Mouse (Mus musculus) neural tube, embryonic 12.5 days (tissue): Measurements from ENCODE around the gene Sema4c. TPM values are rescaled to one million over a fixed set of nuclear protein-coding genes. Genes with fewer than 3 reads are reported as not detected.
A peak's percentile ranks its signal among the peaks of the same experiment; 100 is the strongest.

ENCODE experiments used
- ATAC-seq: fragments of 200-750 bp; cut with Nextera tagmentation; 2 replicates; pipeline ENCODE4 v1.8.0; 2017; ENCODE audit warnings: low read depth, mild to moderate bottlenecking, moderate TSS enrichment, moderate library complexity; ENCODE audit not compliant: low FRiP score
- H3K27ac ChIP-seq: fragments of 300-500 bp; sonication (generic); 2 replicates; pipeline ENCODE4 v1.5.1; 2016
- H3K27me3 ChIP-seq: fragments of 300-500 bp; sonication (generic); replicated peaks from 2 replicates; pipeline ENCODE4 v1.6.1; 2016; ENCODE audit warnings: mild to moderate bottlenecking
- H3K36me3 ChIP-seq: fragments of 300-500 bp; sonication (generic); 2 replicates; pipeline ENCODE4 v1.6.1; 2016; ENCODE audit warnings: mild to moderate bottlenecking
- H3K4me1 ChIP-seq: fragments of 300-500 bp; sonication (generic); 2 replicates; pipeline ENCODE4 v1.6.1; 2016
- H3K4me2 ChIP-seq: fragments of 300-500 bp; sonication (generic); replicated peaks from 2 replicates; pipeline ENCODE4 v1.6.1; 2016; ENCODE audit warnings: mild to moderate bottlenecking
- H3K4me3 ChIP-seq: fragments of 300-500 bp; sonication (generic); 2 replicates; pipeline ENCODE4 v1.5.1; 2016
- H3K9ac ChIP-seq: fragments of 300-500 bp; sonication (generic); 2 replicates; pipeline ENCODE4 v1.6.1; 2016; ENCODE audit warnings: mild to moderate bottlenecking
- H3K9me3 ChIP-seq: fragments of 300-500 bp; sonication (generic); 2 replicates; pipeline ENCODE4 v1.6.1; 2016; ENCODE audit warnings: mild to moderate bottlenecking
- WGBS: fragments of 180-500 bp; shearing (Covaris S2); methylation state at CpG from one replicate; pipeline ENCODE4 v1.1.7; 2016; 5-methylcytosine and 5-hydroxymethylcytosine counted together
- polyA plus RNA-seq: library from polyadenylated mRNA; unstranded; fragments of >200 nt; fragmentation: Nextera tagmentation; extraction: Ambion mirVana; gene quantifications from 2 replicates; pipeline ENCODE4 v1.2.1, GENCODE M21; 2016

Sema4c gene
- polyA plus RNA-seq, 1 experiment from 2014 or later: 35.4 TPM

DNA sequence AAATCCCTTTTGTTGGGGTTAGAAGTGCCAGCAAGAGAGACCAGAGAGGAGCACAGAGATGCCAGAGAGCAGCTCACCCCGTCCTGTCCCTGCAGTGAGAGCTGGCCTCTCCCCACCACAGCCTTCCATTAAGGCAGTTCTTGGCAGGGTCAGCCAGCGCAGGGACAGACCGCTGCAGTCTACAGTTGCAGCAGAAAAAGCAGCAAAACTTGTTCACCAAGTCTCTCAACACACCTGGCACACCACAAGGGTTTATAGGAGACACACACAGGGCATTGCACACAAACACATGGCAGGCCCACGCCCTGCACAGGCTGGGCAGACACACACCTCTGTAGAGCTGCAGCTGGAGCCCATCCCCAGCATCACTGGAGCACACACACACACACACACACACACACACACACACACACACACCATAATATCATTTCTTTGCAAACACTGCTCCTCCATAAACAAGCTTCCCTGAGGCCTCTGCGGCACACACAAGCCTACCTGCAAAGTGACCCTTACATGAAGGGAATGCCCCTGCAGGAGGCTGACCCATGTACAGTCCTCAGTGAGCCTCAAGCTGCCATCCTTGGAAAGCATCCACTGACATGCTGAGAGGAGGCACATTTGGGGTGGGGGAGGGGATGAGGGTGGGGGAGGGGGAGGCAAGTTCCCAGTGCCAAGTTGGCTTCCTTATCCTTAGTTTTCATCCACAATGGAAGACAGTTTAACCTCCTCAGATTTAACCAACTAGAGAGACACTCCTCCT, 16.2 kb upstream of the Sema4c start:
- no peak for ATAC-seq
- no peaks in the 10 kb centered on the region; the same call in 1 of the 2 replicates for H3K27me3 ChIP-seq
- no peak overlapping the region for H3K4me3 ChIP-seq
- peaks cover 9% of the 10 kb centered on the region; the same call in 1 of the 2 replicates for H3K4me1 ChIP-seq
- H3K36me3 ChIP-seq: no peaks in the 10 kb centered on the region
- no peak overlapping the region for H3K27ac ChIP-seq
- H3K9me3 ChIP-seq: no peaks in the 10 kb centered on the region
- no peak overlapping the region for H3K9ac ChIP-seq
- no peak overlapping the region for H3K4me2 ChIP-seq
- 84% methylated on average over 5 of the region's 5 CpGs for WGBS

DNA sequence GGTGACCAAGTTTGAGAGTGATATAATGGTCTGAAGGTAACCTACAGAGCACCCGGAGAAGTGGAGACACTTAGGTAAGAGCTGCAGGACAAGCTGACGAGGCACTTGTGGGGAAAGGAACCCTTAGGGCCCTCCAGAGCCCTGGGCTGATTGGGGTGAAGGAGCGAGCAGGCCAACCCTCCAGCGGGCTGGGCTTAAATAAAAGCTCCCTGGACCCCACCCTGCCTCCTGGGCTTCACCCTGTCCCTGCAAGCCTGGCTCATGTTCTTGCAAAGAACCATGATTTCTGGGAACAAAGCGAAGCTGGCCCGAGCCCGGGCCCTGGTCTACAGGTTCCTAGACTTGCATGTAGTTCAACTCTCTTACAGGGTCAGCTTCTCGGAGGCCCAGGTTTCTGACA, 15.4 kb upstream of the Sema4c start:
- Histone ChIP-seq H3K9ac (no peak overlapping the region), H3K9me3 (no peaks in the 10 kb centered on the region), H3K4me3 (no peak overlapping the region), H3K27ac (no peak overlapping the region), H3K36me3 (no peaks in the 10 kb centered on the region), H3K4me2 (no peak overlapping the region), H3K4me1 (peaks cover 9% of the 10 kb centered on the region; the same call in 1 of the 2 replicates), H3K27me3 (no peaks in the 10 kb centered on the region; the same call in 1 of the 2 replicates)
- WGBS: 85% methylated on average over 8 of the region's 8 CpGs
- ATAC-seq: no peak

DNA sequence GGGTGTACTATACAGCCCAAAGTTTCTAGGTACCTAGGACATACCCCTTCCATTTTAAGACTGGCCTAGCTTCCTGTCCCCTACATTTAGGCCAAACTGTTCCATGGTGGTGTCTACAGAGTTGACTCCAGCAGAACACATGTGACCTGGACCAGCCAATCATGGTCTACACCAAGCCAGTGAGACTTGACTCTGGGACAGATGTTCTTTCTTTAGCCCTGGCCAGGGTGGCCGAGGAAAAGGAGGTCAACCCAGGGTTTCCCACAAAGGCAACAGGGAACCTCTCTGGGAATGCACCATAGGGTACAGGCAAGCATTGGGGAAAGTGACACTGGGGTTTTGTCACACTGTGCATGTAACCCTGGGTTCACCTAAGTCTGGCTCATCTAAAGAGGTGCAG, 14.6 kb upstream of the Sema4c start:
- Histone ChIP-seq H3K27ac (no peak overlapping the region), H3K4me2 (no peak overlapping the region), H3K27me3 (no peaks in the 10 kb centered on the region), H3K9ac (no peak overlapping the region), H3K4me3 (no peak overlapping the region), H3K9me3 (no peaks in the 10 kb centered on the region), H3K36me3 (no peaks in the 10 kb centered on the region), H3K4me1 (peaks cover 9% of the 10 kb centered on the region; the same call in 1 of the 2 replicates)
- no peak for ATAC-seq
- 53% methylated on average over 1 of the region's 1 CpGs for WGBS

- H3K4me3 ChIP-seq: no peak overlapping the region
- H3K36me3 ChIP-seq: no peaks in the 10 kb centered on the region
- no peak overlapping the region for H3K9ac ChIP-seq
- no peak overlapping the region for H3K4me2 ChIP-seq
- H3K4me1 ChIP-seq: peaks cover 9% of the 10 kb centered on the region; the same call in 1 of the 2 replicates
- WGBS: 72% methylated on average over 2 of the region's 2 CpGs
- H3K27me3 ChIP-seq: no peaks in the 10 kb centered on the region
- no peak overlapping the region for H3K27ac ChIP-seq
- no peak for ATAC-seq
- no peaks in the 10 kb centered on the region for H3K9me3 ChIP-seq
Measured at GRCm38 (mm10) chr1:36572140-36572700, 14.1 kb upstream of the Sema4c start.

DNA sequence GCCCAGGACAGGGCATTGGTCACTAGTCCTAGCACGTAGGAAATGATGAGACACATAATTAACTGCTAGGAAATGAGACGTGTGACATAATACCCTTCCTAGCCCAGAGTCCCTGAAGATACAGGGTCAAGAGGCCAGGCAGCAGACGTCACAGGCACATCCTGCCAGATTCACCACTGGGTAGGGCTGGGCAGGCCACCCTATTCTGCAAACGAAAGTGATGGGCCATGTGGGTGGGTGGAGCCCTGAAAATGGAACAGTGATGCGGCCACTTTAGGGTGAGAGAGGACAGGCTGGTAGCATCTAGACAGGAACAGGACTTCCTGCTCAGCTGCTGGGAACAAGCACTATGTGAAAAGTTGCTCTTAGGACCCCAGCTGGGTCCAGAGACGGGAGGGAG, 13.5 kb upstream of the Sema4c start:
- H3K27ac ChIP-seq: no peak overlapping the region
- no peaks in the 10 kb centered on the region for H3K36me3 ChIP-seq
- H3K4me1 ChIP-seq: peaks cover 10% of the 10 kb centered on the region; the same call in 1 of the 2 replicates
- no peaks in the 10 kb centered on the region for H3K27me3 ChIP-seq
- H3K9me3 ChIP-seq: no peaks in the 10 kb centered on the region
- no peak for ATAC-seq
- 48% methylated on average over 6 of the region's 6 CpGs for WGBS
- no peak overlapping the region for H3K4me3 ChIP-seq
- no peak overlapping the region for H3K9ac ChIP-seq
- H3K4me2 ChIP-seq: no peak overlapping the region

GRCm38 (mm10) chr1:36570320-36570719, 12.2 kb upstream of the Sema4c start:
- ATAC-seq: no peak
- H3K9me3 ChIP-seq: no peaks in the 10 kb centered on the region
- H3K36me3 ChIP-seq: no peaks in the 10 kb centered on the region
- no peaks in the 10 kb centered on the region for H3K27me3 ChIP-seq
- H3K4me1 ChIP-seq: peaks cover 16% of the 10 kb centered on the region; the same call in 1 of the 2 replicates
- no peak overlapping the region for H3K4me2 ChIP-seq
- no peak overlapping the region for H3K9ac ChIP-seq
- WGBS: 91% methylated on average over 5 of the region's 5 CpGs
- no peak overlapping the region for H3K27ac ChIP-seq
- H3K4me3 ChIP-seq: no peak overlapping the region

DNA sequence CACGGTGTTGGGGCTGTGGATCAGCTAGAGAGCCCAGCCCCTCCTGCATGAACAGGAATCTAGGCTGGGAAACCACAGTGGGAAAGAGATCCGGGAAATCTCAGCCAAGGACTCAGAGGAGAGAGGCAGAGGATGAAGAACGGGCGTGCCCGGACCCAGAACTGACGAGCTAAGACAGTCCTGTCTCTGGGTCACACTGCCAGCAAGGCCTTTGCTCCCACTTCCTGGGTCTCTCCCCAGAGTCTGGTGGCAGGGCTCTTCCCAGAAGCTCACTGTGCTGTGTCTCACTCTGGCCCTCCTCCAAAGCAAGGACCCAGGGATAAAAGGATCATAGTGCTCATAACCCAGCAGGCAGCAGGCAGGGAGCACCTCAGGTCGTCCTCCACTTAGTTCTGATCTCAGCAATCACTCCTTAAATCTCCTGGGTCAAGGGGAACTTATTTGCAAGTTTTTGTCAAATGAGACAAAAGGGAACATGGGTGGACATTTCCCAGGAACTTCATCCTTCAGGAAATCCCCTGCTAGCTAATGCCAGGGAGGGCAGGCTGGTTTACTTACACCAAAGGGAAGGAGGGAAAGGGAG, 11.6 kb upstream of the Sema4c start:
- Histone ChIP-seq H3K27me3 (no peaks in the 10 kb centered on the region), H3K27ac (no peak overlapping the region), H3K4me2 (no peak overlapping the region), H3K9ac (no peak overlapping the region), H3K9me3 (no peaks in the 10 kb centered on the region), H3K4me1 (peaks cover 16% of the 10 kb centered on the region; the same call in 1 of the 2 replicates), H3K4me3 (no peak overlapping the region), H3K36me3 (no peaks in the 10 kb centered on the region)
- ATAC-seq: no peak
- WGBS: 51% methylated on average over 7 of the region's 7 CpGs

DNA sequence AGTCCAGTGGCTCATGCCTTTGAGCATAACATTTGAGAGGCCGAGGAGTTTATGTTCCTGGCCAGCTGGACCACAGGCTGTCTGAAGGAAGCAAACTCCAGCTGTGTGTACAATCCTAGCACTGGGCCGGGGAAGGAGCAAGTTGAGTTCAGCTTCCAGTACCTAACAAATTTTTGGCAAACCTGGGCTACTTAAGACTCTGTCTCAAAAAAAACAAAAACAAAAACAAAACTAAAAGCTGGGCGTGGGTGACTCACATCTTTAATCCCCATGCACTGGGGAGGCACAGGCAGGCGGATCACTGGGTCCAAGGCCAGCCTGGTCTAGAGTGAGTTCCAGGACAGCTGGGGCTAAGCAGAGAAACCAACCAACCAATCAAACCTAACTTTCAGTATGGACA, 10.6 kb upstream of the Sema4c start:
- H3K27ac ChIP-seq: no peak overlapping the region
- H3K9me3 ChIP-seq: no peaks in the 10 kb centered on the region
- H3K4me1 ChIP-seq: peaks cover 12% of the 10 kb centered on the region; the same call in 1 of the 2 replicates
- H3K4me2 ChIP-seq: no peak overlapping the region
- no peak for ATAC-seq
- WGBS: 76% methylated on average over 4 of the region's 4 CpGs
- no peak overlapping the region for H3K9ac ChIP-seq
- H3K36me3 ChIP-seq: no peaks in the 10 kb centered on the region
- no peak overlapping the region for H3K4me3 ChIP-seq
- H3K27me3 ChIP-seq: no peaks in the 10 kb centered on the region

DNA sequence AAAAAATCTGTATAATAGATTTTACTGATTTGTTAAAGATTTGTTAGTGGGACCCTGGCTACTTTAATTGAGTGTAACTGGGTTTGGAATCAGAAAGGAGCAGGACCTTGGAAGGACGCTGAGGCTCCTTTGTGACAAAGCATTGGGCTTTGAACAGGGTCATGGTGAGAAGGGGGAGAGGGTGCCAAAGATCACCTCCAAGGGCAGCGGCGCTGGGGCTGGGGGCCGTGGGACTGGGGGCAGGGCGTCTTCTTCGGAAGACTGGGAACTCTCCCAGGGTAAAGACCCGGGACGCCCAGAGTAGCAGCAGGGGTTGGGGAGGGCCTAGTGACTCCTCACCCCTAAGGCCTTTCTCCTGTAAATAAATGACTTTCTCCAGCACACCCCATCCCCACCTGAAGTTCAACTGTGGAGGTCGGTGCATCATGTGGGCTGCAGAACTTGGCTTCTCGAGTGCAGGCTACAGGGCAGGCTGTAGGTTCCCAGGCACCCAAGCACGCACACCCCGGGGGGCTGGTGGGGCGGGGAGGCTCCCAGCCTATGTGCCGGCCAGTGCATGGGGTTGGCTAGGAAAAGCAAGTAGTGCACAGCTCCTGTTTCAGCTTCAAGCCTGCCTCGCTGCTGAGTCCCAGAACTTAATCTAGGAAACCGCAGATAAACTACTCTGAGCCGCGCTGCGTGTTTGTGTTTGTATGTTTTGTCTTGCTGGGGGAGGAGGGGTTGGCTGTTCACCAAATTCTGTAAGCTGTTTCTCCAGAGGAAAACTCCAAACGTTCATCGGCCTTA, 9.9 kb upstream of the Sema4c start:
- no peak for ATAC-seq
- Histone ChIP-seq H3K4me1 (peaks cover 12% of the 10 kb centered on the region; the same call in 1 of the 2 replicates), H3K27ac (no peak overlapping the region), H3K4me2 (no peak overlapping the region), H3K4me3 (no peak overlapping the region), H3K36me3 (no peaks in the 10 kb centered on the region), H3K27me3 (no peaks in the 10 kb centered on the region; the same call in 1 of the 2 replicates), H3K9ac (no peak overlapping the region), H3K9me3 (no peaks in the 10 kb centered on the region)
- 51% methylated on average over 21 of the region's 21 CpGs for WGBS

DNA sequence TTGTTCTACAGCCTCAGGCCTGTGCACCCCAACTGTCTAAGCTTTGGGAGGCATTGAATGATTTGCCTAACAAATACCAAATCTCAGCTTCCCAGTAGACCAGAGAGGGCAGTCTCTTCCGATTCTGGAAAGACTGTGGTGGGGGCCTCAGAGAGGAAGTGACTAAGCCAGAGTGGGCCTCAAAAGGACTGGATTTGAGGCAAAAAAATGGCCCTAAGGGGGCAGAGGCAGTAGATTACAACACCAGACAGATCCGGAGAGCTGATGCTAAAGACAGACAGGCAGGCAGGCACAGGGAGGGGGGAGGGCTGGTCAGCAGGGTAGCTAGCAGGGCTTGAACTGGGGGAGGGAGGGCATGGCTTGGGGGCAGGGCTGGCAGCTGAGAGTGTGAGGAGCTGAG, 8.3 kb upstream of the Sema4c start:
- Histone ChIP-seq H3K36me3 (no peaks in the 10 kb centered on the region), H3K4me3 (no peak overlapping the region), H3K9me3 (no peaks in the 10 kb centered on the region), H3K27ac (no peak overlapping the region), H3K9ac (peak overlapping the region; percentile 18; the same call in 1 of the 2 replicates), H3K4me2 (no peak overlapping the region), H3K27me3 (no peaks in the 10 kb centered on the region; the same call in 1 of the 2 replicates), H3K4me1 (0 out of 2 replicates have a peak, but pooled peaks cover 7% of the 10 kb centered on the region)
- WGBS: 8% methylated on average over 2 of the region's 2 CpGs
- no peak for ATAC-seq

GRCm38 (mm10) chr1:36564101-36564500, 6.0 kb upstream of the Sema4c start:
- Histone ChIP-seq H3K9ac (no peak overlapping the region), H3K36me3 (no peaks in the 10 kb centered on the region), H3K4me3 (no peak overlapping the region), H3K27ac (no peak overlapping the region), H3K4me1 (peaks cover 10% of the 10 kb centered on the region), H3K9me3 (no peaks in the 10 kb centered on the region), H3K27me3 (no peaks in the 10 kb centered on the region; the same call in 1 of the 2 replicates), H3K4me2 (no peak overlapping the region)
- 82% methylated on average over 6 of the region's 6 CpGs for WGBS
- no peak for ATAC-seq

DNA sequence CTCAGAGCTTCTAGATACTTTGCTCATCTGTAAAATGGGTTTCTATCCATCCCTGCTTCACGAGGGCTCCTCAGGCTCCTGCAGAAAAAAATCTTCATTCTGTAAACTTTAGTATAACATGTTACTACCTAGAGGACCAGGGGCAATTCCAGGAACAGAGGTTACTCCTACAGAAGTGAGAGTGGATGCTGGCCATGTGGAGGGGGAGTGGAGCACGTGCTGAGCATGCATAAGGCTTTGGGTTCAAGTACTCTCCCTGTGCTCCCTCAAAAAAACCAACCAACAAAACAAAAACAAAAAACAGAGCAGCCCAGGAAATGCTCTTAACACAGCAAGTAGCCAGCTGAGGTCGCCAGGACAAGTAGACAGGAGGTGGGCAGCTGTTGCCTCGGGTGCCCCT, 5.5 kb upstream of the Sema4c start:
- H3K9ac ChIP-seq: no peak overlapping the region
- H3K4me1 ChIP-seq: peaks cover 15% of the 10 kb centered on the region
- no peak overlapping the region for H3K4me2 ChIP-seq
- H3K27ac ChIP-seq: no peak overlapping the region
- no peak for ATAC-seq
- WGBS: 58% methylated on average over 4 of the region's 4 CpGs
- no peaks in the 10 kb centered on the region for H3K36me3 ChIP-seq
- H3K4me3 ChIP-seq: no peak overlapping the region
- H3K9me3 ChIP-seq: no peaks in the 10 kb centered on the region
- H3K27me3 ChIP-seq: no peaks in the 10 kb centered on the region; the same call in 1 of the 2 replicates
